Mouse (Mus musculus): ENCODE measurements around the gene Kansl3.

Gene Kansl3

GRCm38 (mm10) chr1:36293470-36293869 lies 75.5 kb downstream of the Kansl3 start:
- no peak for DNase-seq (ENCODE audit: low spot score)

All from urinary bladder, postnatal 14 days (tissue).